Mouse (Mus musculus) heart, embryonic 16.5 days (tissue): Measurements from ENCODE around the gene Epo. TPM values are rescaled to one million over a fixed set of nuclear protein-coding genes. Genes with fewer than 3 reads are reported as not detected.

Experiments
- ATAC-seq: fragments of 200-750 bp; cut with Nextera tagmentation; replicated peaks from 2 replicates; pipeline ENCODE4 v1.8.0; 2017; ENCODE audit warnings: moderate number of reproducible peaks; ENCODE audit not compliant: insufficient read depth, low FRiP score; ENCODE audit errors: extremely low read depth
- H3K27ac ChIP-seq: fragments of 300-500 bp; sonication (generic); 2 replicates; pipeline ENCODE4 v1.5.1; 2014; ENCODE audit warnings: mild to moderate bottlenecking, low read length, control low read depth, moderate library complexity
- H3K27me3 ChIP-seq: fragments of 300-500 bp; sonication (generic); 2 replicates; pipeline ENCODE4 v1.6.1; 2014; ENCODE audit warnings: low read length, mixed read lengths; ENCODE audit not compliant: control insufficient read depth, insufficient read depth
- H3K36me3 ChIP-seq: fragments of 300-500 bp; sonication (generic); 2 replicates; pipeline ENCODE4 v1.6.1; 2014; ENCODE audit not compliant: control insufficient read depth, insufficient read depth
- H3K4me1 ChIP-seq: fragments of 300-500 bp; sonication (generic); 2 replicates; pipeline ENCODE4 v1.6.1; 2014; ENCODE audit warnings: low read length, mixed read lengths; ENCODE audit not compliant: control insufficient read depth, insufficient read depth
- H3K4me2 ChIP-seq: fragments of 300-500 bp; sonication (generic); 2 replicates; pipeline ENCODE4 v1.6.1; 2014; ENCODE audit warnings: low read depth, mild to moderate bottlenecking, control low read depth, low read length
- H3K4me3 ChIP-seq: fragments of 300-500 bp; sonication (generic); 2 replicates; pipeline ENCODE4 v1.5.1; 2014; ENCODE audit warnings: mild to moderate bottlenecking, control low read depth, low read length
- H3K9ac ChIP-seq: fragments of 300-500 bp; sonication (generic); 2 replicates; pipeline ENCODE4 v1.6.1; 2014; ENCODE audit warnings: low read length, control low read depth
- H3K9me3 ChIP-seq: fragments of 300-500 bp; sonication (generic); replicated peaks from 2 replicates; pipeline ENCODE4 v1.6.1; 2016; ENCODE audit warnings: low read length; ENCODE audit not compliant: control insufficient read depth
- WGBS: fragments of 180-500 bp; shearing (Covaris S2); extraction: QIAGEN DNeasy Blood & Tissue Kit; methylation state at CpG from one replicate; pipeline ENCODE4 v1.1.7; 2014; 5-methylcytosine and 5-hydroxymethylcytosine counted together
- polyA plus RNA-seq: library from polyadenylated mRNA; unstranded; fragments of >200 nt; fragmentation: Nextera tagmentation; extraction: Ambion mirVana; gene quantifications from 2 replicates; pipeline ENCODE4 v1.2.1, GENCODE M21; 2015

The Epo gene
- not detected in 2 replicates for polyA plus RNA-seq

DNA sequence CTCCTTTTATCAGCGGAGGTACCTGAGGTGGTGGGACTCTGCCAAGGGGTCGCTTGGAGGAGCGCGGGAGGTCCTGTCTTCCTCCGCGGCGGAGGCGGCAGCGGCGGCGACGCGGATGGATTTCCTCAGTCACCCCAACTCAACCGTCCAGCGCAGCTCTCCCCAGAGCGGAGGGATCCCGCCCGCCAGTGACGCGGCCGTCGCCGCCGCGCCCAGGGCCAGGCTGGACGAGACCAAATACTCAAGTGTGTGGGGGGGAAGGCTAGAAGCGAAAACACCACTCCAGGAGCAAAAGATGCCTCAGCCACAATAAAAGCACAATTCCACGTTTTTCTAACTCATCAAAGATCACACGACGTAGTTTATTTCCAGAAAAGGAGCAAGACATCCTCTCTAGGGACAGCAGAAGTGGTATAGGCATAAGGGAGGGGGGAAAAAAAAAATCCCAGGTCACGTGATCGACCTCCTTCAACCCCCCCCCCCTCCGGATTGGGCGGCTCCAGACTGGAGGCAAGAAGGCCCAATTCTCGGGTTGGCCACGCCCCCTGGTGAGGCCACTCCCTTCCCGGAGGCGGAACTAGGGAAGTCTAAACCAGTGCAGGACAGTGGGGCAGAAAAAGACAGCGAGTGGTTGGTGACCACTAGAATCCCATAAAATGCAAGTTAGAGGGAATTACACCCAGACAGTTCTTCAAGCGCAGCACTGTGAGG lies at the start of gene Epo, which contains the start of gene Gnb2:
TSS of gene Epo (minus strand) at position 126 of the 711 bp plus-strand sequence.
TSS of gene Gnb2 (minus strand) at position 394 of the 711 bp plus-strand sequence.
- no peaks in the 10 kb centered on the region for H3K9me3 ChIP-seq
- WGBS = under 1% methylated on average over 40 of the region's 40 CpGs
- H3K27ac ChIP-seq = peak within 1 kb of the TSS; percentile 93
- no peaks in the 10 kb centered on the region for H3K27me3 ChIP-seq
- peak within 1 kb of the TSS; percentile 89 for H3K9ac ChIP-seq
- H3K4me1 ChIP-seq = peaks cover 13% of the 10 kb centered on the region
- H3K4me2 ChIP-seq = peak within 1 kb of the TSS; percentile 93
- peaks cover 18% of the 10 kb centered on the region for H3K36me3 ChIP-seq
- ATAC-seq = peak; percentile 79
- H3K4me3 ChIP-seq = peak within 1 kb of the TSS; percentile 59

GRCm38 (mm10) chr5:137582702-137583101 lies 49.7 kb upstream of the Epo start:
- no peak for ATAC-seq
- Histone ChIP-seq H3K36me3 (no peaks in the 10 kb centered on the region), H3K27me3 (peaks cover 19% of the 10 kb centered on the region; the same call in 1 of the 2 replicates), H3K4me3 (no peak overlapping the region), H3K9ac (no peak overlapping the region), H3K27ac (no peak overlapping the region), H3K4me1 (peaks cover 7% of the 10 kb centered on the region; the same call in 1 of the 2 replicates), H3K4me2 (no peak overlapping the region), H3K9me3 (peaks cover 4% of the 10 kb centered on the region; the same call in 1 of the 2 replicates)
- 18% methylated on average over 8 of the region's 8 CpGs for WGBS

DNA sequence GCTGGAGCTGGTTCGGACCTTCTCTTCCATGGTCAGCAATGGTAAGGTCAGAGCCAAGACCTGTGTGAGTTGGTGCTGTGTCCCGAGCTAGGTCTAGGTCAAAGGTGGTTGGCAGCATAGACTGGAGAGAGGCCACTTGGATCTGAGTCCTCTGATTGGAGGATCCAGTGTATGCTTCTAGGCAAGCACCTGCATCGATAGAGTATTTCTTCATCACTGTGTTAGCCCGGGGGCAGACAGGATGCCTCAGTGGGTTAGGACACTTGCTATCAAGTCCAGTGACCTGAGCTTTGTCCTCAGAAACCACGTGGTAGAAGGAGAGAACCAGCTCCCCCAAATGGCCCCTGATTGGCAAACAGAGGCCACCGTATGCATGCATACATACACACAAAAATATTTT lies 47.2 kb upstream of the Epo start:
- H3K4me3 ChIP-seq = no peak overlapping the region
- WGBS = 76% methylated on average over 6 of the region's 6 CpGs
- no peak for ATAC-seq
- peaks cover 7% of the 10 kb centered on the region; the same call in 1 of the 2 replicates for H3K4me1 ChIP-seq
- no peak overlapping the region for H3K9ac ChIP-seq
- H3K27me3 ChIP-seq = peaks cover 19% of the 10 kb centered on the region; the same call in 1 of the 2 replicates
- H3K9me3 ChIP-seq = no peaks in the 10 kb centered on the region
- H3K4me2 ChIP-seq = no peak overlapping the region
- H3K36me3 ChIP-seq = no peaks in the 10 kb centered on the region
- no peak overlapping the region for H3K27ac ChIP-seq

DNA sequence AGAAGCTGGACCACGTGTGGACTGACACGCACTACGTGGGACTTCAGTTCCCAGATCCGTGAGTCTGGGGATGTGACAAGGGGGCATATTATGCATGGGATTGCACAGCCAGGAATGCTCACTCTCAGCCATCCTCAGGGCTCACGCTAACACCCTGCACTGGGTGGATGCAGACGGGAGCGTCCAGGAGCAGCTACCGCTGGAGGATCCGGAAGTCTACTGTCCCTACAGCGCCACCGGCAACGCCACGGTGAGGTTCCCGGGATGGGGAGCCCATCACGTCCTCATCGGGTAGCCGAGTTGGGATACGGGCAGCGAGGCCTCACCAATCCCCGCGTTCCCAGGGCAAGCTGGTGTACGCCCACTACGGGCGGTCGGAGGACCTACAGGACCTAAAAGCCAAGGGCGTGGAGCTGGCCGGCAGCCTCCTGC lies 41.4 kb upstream of the Epo start:
- ATAC-seq = no peak
- Histone ChIP-seq H3K36me3 (no peaks in the 10 kb centered on the region), H3K4me3 (peak overlapping the region; percentile 21), H3K4me1 (no peaks in the 10 kb centered on the region), H3K27me3 (no peaks in the 10 kb centered on the region), H3K4me2 (peak overlapping the region; percentile 51), H3K9me3 (no peaks in the 10 kb centered on the region), H3K9ac (peak overlapping the region; percentile 1; the same call in 1 of the 2 replicates), H3K27ac (no peak overlapping the region)
- WGBS = 11% methylated on average over 27 of the region's 27 CpGs

DNA sequence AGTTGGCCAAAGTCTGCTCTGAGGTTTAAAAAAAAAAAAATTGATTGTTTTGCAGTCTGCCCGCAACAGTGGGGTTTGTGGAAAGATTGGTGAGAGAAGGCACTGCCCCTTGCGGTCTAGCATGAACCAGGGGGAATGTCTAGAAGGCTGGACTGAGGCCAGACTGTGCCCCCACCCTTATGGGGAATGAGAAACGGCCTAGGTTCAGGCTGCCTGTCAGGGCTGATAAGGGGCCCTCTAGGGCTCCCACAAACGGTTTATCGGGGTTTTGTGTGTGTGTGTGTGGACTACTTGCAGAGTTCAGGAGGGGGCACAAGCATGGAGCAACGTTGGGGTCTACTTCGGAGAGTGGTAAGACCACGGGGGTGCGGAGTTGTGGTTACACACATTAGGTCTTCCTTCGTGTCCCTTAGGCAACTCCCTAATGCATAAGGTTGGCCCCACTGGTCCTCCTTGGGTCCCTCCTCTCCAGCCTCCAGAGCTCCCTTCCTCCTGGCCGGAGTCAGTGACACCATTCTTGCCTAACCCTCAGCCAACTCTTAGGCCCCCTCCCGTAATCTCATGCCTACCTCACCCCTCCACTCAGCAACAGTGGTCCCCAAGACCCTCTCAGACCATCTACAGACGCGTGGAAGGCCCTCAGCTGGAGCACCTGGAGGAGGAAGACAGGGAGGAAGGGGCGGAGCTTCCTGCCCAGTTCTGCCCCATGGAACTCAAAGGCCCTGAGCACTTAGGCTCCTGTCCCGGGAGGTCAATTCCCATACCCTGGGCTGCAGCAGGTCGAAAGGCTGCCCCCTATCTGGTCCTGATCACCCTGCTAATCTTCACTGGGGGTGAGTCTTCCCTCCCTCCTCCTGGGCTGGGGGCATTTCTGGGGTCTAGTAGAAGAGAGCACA lies 37.9 kb upstream of the Epo start:
- no peak overlapping the region for H3K4me2 ChIP-seq

GRCm38 (mm10) chr5:137570181-137570580 lies 37.1 kb upstream of the Epo start:
- WGBS = 42% methylated on average over 7 of the region's 7 CpGs
- H3K4me3 ChIP-seq = no peak overlapping the region
- no peak overlapping the region for H3K4me2 ChIP-seq
- no peaks in the 10 kb centered on the region for H3K36me3 ChIP-seq
- no peak overlapping the region for H3K27ac ChIP-seq
- no peaks in the 10 kb centered on the region for H3K9me3 ChIP-seq
- no peaks in the 10 kb centered on the region; the same call in 1 of the 2 replicates for H3K27me3 ChIP-seq
- no peaks in the 10 kb centered on the region for H3K4me1 ChIP-seq
- no peak overlapping the region for H3K9ac ChIP-seq
- ATAC-seq = no peak

More for the DNA sequence above, 37.9 kb upstream of the Epo start:
- Histone ChIP-seq H3K9ac (no peak overlapping the region), H3K36me3 (no peaks in the 10 kb centered on the region), H3K27ac (no peak overlapping the region), H3K4me1 (no peaks in the 10 kb centered on the region), H3K27me3 (no peaks in the 10 kb centered on the region; the same call in 1 of the 2 replicates), H3K4me3 (no peak overlapping the region), H3K9me3 (no peaks in the 10 kb centered on the region)
- WGBS = 70% methylated on average over 17 of the region's 17 CpGs
- no peak for ATAC-seq

DNA sequence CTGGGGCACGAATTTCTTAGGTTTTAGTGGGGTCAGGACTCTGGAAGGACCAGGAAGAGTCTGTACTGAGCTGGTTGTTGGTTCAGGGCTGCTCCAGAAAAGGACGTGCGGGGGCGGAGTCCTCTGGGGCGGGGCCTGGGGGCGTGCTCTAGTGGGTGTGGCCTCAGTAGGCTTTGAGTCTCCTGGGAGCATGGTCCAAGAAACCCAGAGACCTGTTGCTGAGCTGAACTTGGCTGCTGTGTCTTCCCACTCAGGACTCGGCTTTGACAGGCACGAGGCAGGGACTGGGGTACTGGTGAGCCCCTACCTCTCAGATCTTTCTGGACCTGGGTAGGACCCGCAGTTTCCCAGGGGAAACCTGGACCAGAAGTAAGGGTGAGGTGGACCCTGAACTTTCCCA lies 36.6 kb upstream of the Epo start, which contains the start of gene Tfr2:
TSS of gene Tfr2 (plus strand) at position 176 of the 400 bp plus-strand sequence.
- no peak within 1 kb of the TSS for H3K4me3 ChIP-seq

GRCm38 (mm10) chr5:137569031-137569430 lies 36.0 kb upstream of the Epo start:
- ATAC-seq = no peak
- Histone ChIP-seq H3K36me3 (no peaks in the 10 kb centered on the region), H3K4me3 (no peak overlapping the region), H3K27me3 (no peaks in the 10 kb centered on the region; the same call in 1 of the 2 replicates), H3K4me1 (no peaks in the 10 kb centered on the region), H3K9ac (no peak overlapping the region), H3K9me3 (no peaks in the 10 kb centered on the region), H3K4me2 (no peak overlapping the region), H3K27ac (no peak overlapping the region)
- 61% methylated on average over 12 of the region's 12 CpGs for WGBS

More for the DNA sequence above, 36.6 kb upstream of the Epo start, which contains the start of gene Tfr2:
- Histone ChIP-seq H3K27ac (no peak within 1 kb of the TSS), H3K4me2 (no peak within 1 kb of the TSS), H3K36me3 (no peaks in the 10 kb centered on the region), H3K27me3 (no peaks in the 10 kb centered on the region; the same call in 1 of the 2 replicates), H3K4me1 (no peaks in the 10 kb centered on the region), H3K9me3 (no peaks in the 10 kb centered on the region), H3K9ac (no peak within 1 kb of the TSS)
- WGBS = 23% methylated on average over 9 of the region's 9 CpGs
- peak; percentile 52; the same call in 1 of the 2 replicates for ATAC-seq
